Mouse (Mus musculus): Measurements from ENCODE around the gene Alg5. TPM values are rescaled to one million over a fixed set of nuclear protein-coding genes. Genes with fewer than 3 reads are reported as not detected.
A peak's percentile ranks its signal among the peaks of the same experiment; 100 is the strongest.

Alg5 gene
- polyA plus RNA-seq, 1 experiment from 2014 or later: 55.5 TPM

DNA sequence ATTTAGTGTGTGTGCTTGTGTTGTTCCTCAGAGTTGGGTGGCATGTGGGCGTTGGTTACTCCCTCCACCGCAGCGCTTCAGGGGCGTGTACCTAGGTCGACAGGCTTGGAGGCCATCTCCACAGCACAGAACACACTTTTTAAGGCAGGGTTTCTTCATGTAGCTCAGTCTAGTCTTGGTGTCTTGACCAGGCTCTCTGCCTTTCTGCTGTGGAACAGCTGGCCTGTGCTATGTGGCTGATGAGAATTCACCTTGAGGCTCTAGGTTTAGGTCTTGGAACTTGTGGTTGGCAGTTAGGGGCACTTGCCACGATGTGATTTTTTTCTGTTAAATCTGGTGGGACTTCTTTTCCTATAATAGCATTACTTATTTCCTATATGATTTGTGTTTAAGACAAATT, 21.1 kb upstream of the Alg5 start, which contains the start of gene Gm21958:
Gene Gm21958, minus strand, starts transcription at position 101 of the 400 bp plus-strand sequence.
- no peak within 1 kb of the TSS for H3K27ac ChIP-seq (replicated peaks; ENCODE audit: low read depth, low read length)
- no peak for ATAC-seq (ENCODE audit: low FRiP score, low TSS enrichment)
- peaks cover 87% of the 10 kb centered on the region for H3K36me3 ChIP-seq (ENCODE audit: control insufficient read depth, insufficient read depth, low read length)

DNA sequence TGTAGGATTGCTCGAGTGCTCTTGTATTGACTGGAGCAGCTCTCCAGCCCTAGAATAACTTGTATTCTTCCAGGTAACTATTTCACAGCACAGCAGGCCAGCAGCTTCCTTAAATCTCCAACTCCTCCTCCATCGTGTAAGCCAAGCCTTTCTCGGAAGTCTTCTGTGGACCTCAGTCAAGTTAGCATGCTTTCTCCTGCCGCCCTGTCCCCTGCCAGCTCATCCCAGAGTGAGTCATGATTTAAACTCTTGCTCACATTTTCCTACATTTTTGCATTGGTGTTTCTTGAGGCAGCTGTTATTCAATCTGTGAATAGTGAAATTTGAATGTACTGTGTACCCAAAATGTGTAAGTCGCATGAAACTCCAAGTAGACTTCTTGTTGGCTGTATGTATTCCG, 19.9 kb upstream of the Alg5 start:
- Histone ChIP-seq H3K9ac (replicated peaks; ENCODE audit: low read length) (no peak overlapping the region), H3K9me3 (ENCODE audit: control insufficient read depth, low read length) (no peaks in the 10 kb centered on the region), H3K27me3 (ENCODE audit: control insufficient read depth, insufficient read depth, low read length) (no peaks in the 10 kb centered on the region), H3K4me1 (ENCODE audit: control insufficient read depth, insufficient read depth, low read length) (no peaks in the 10 kb centered on the region), H3K27ac (replicated peaks; ENCODE audit: low read depth, low read length) (no peak overlapping the region), H3K4me3 (replicated peaks; ENCODE audit: low read depth, low read length) (no peak overlapping the region), H3K4me2 (ENCODE audit: low read length) (no peak overlapping the region), H3K36me3 (ENCODE audit: control insufficient read depth, insufficient read depth, low read length) (peaks cover 79% of the 10 kb centered on the region)
- 92% methylated on average over 6 of the region's 6 CpGs for WGBS
- ATAC-seq (ENCODE audit: low FRiP score, low TSS enrichment) (no peak), DNase-seq (no peak)

More for the DNA sequence above, 21.1 kb upstream of the Alg5 start, which contains the start of gene Gm21958:
- H3K4me2 ChIP-seq (ENCODE audit: low read length): no peak within 1 kb of the TSS
- no peaks in the 10 kb centered on the region for H3K27me3 ChIP-seq (ENCODE audit: control insufficient read depth, insufficient read depth, low read length)
- no peak for DNase-seq
- H3K4me1 ChIP-seq (ENCODE audit: control insufficient read depth, insufficient read depth, low read length): no peaks in the 10 kb centered on the region
- no peak within 1 kb of the TSS for H3K4me3 ChIP-seq (replicated peaks; ENCODE audit: low read depth, low read length)
- no peaks in the 10 kb centered on the region for H3K9me3 ChIP-seq (ENCODE audit: control insufficient read depth, low read length)
- 96% methylated on average over 6 of the region's 6 CpGs for WGBS
- H3K9ac ChIP-seq (replicated peaks; ENCODE audit: low read length): no peak within 1 kb of the TSS

DNA sequence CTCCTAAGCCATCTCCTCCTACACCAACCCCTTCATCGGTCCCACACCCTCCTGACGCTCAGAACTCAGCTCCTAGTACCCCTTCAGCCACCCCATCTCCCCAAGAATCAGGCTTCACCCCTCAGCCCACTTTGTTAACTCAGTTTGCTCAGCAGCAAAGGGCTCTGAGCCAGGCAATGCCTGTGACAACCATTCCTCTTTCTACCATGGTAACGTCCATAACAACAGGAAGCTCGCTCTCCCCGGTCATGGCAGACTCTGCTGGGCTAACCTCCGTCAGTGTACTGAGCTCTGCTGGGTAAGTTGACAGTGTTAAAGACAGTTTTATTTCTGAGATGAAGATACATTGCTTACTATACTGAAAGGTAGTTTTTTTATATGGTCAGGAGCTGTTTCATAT, 18.0 kb upstream of the Alg5 start:
- no peaks in the 10 kb centered on the region for H3K9me3 ChIP-seq (ENCODE audit: control insufficient read depth, low read length)
- H3K27me3 ChIP-seq (ENCODE audit: control insufficient read depth, insufficient read depth, low read length): no peaks in the 10 kb centered on the region
- H3K36me3 ChIP-seq (ENCODE audit: control insufficient read depth, insufficient read depth, low read length): peaks cover 79% of the 10 kb centered on the region
- H3K27ac ChIP-seq (replicated peaks; ENCODE audit: low read depth, low read length): no peak overlapping the region
- H3K4me2 ChIP-seq (ENCODE audit: low read length): no peak overlapping the region
- H3K4me1 ChIP-seq (ENCODE audit: control insufficient read depth, insufficient read depth, low read length): no peaks in the 10 kb centered on the region
- no peak overlapping the region for H3K4me3 ChIP-seq (replicated peaks; ENCODE audit: low read depth, low read length)
- no peak for ATAC-seq (ENCODE audit: low FRiP score, low TSS enrichment)
- no peak overlapping the region for H3K9ac ChIP-seq (replicated peaks; ENCODE audit: low read length)
- WGBS: 79% methylated on average over 6 of the region's 6 CpGs
- DNase-seq: peak; percentile 4

DNA sequence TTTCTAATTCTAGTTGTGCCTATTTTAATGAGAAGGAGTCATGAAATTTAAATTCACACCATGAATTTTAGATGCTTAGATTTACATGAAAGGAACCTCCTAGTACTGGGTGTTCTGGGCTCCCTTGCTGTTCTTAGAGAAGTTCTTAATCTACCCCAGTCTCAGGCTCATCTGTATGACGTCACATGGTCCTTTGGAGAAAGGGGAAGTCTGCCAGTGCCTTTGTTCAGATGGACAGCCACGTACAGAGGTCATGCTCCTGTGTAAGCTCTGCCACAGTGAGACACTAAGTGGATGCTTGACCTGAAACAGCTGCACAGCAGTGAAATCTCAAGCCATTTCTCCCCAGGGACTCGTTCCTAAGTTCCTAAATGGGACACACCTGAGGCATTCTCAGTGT, 16.4 kb upstream of the Alg5 start:
- WGBS: 52% methylated on average over 3 of the region's 3 CpGs

DNA sequence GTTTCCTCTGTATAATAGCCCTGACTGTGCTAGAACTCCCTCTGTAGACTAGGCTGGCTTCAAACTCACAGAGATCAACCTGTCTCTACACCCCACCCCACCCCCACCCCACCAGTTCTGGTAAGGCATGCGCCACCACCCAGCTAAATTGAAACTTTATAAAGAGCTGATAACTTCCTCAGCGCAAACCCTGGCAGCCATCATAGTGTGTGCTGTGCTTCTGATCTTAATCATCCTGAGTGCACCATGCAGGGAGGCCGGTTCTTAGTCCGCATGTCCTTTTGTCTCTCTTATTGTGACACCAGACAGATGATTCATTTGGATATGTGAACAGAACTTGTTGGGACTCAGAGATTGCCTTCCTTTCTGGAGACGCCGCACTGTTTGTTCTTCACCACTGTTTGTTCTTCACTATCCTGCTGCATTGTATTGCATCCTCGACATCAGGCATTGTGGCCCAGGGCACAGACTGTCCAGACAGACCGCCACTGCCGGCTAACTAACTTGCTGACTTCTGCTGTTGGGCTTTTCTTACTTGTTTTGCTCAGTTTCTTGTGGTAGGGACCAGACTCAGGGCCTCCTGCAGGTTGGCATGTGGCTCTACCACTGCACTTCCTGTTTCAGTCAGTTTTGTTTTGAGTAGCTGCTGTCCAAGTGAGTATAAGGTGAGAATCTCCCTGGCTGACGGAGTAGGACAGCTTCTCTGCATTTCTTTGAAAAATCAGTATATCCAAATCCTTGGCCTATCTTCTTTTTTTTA, 11.4 kb upstream of the Alg5 start:
- Histone ChIP-seq H3K36me3 (ENCODE audit: control insufficient read depth, insufficient read depth, low read length) (peaks cover 65% of the 10 kb centered on the region), H3K4me3 (replicated peaks; ENCODE audit: low read depth, low read length) (no peak overlapping the region), H3K9ac (replicated peaks; ENCODE audit: low read length) (no peak overlapping the region), H3K27me3 (ENCODE audit: control insufficient read depth, insufficient read depth, low read length) (no peaks in the 10 kb centered on the region), H3K27ac (replicated peaks; ENCODE audit: low read depth, low read length) (no peak overlapping the region), H3K4me2 (ENCODE audit: low read length) (no peak overlapping the region), H3K9me3 (ENCODE audit: control insufficient read depth, low read length) (no peaks in the 10 kb centered on the region), H3K4me1 (ENCODE audit: control insufficient read depth, insufficient read depth, low read length) (no peaks in the 10 kb centered on the region)
- ATAC-seq (ENCODE audit: low FRiP score, low TSS enrichment): no peak
- WGBS: 88% methylated on average over 10 of the region's 10 CpGs
- DNase-seq: no peak

More for the DNA sequence above, 16.4 kb upstream of the Alg5 start:
- no peaks in the 10 kb centered on the region for H3K27me3 ChIP-seq (ENCODE audit: control insufficient read depth, insufficient read depth, low read length)
- H3K36me3 ChIP-seq (ENCODE audit: control insufficient read depth, insufficient read depth, low read length): peaks cover 79% of the 10 kb centered on the region
- H3K4me3 ChIP-seq (replicated peaks; ENCODE audit: low read depth, low read length): no peak overlapping the region
- DNase-seq: no peak
- no peak overlapping the region for H3K27ac ChIP-seq (replicated peaks; ENCODE audit: low read depth, low read length)
- no peaks in the 10 kb centered on the region for H3K4me1 ChIP-seq (ENCODE audit: control insufficient read depth, insufficient read depth, low read length)
- no peaks in the 10 kb centered on the region for H3K9me3 ChIP-seq (ENCODE audit: control insufficient read depth, low read length)
- H3K9ac ChIP-seq (replicated peaks; ENCODE audit: low read length): no peak overlapping the region
- no peak for ATAC-seq (ENCODE audit: low FRiP score, low TSS enrichment)
- no peak overlapping the region for H3K4me2 ChIP-seq (ENCODE audit: low read length)

DNA sequence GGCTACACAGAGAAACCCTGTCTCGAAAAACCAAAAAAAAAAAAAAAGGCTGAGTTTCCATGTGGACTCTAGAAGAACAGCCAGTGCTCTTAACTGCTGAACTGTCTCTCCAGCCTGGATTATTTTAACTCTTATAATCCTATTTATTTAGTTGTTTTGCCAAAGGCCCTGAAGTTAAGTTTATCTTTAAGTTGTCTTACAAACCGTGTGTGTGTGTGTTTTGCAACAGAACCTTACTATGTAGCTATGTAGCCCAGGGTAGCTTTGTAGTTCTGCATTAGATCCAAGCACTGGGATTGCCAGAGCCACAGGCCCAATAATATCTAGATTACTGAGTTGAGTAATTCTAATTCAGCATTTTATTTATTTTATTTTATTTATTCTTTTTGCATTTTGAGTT, 10.0 kb upstream of the Alg5 start:
- H3K27ac ChIP-seq (replicated peaks; ENCODE audit: low read depth, low read length): no peak overlapping the region
- 86% methylated on average over 2 of the region's 2 CpGs for WGBS
- no peak overlapping the region for H3K4me3 ChIP-seq (replicated peaks; ENCODE audit: low read depth, low read length)
- no peak overlapping the region for H3K9ac ChIP-seq (replicated peaks; ENCODE audit: low read length)
- H3K27me3 ChIP-seq (ENCODE audit: control insufficient read depth, insufficient read depth, low read length): no peaks in the 10 kb centered on the region
- peaks cover 73% of the 10 kb centered on the region for H3K36me3 ChIP-seq (ENCODE audit: control insufficient read depth, insufficient read depth, low read length)
- H3K4me2 ChIP-seq (ENCODE audit: low read length): no peak overlapping the region
- ATAC-seq (ENCODE audit: low FRiP score, low TSS enrichment) (no peak), DNase-seq (no peak)
- no peaks in the 10 kb centered on the region for H3K4me1 ChIP-seq (ENCODE audit: control insufficient read depth, insufficient read depth, low read length)
- no peaks in the 10 kb centered on the region for H3K9me3 ChIP-seq (ENCODE audit: control insufficient read depth, low read length)

DNA sequence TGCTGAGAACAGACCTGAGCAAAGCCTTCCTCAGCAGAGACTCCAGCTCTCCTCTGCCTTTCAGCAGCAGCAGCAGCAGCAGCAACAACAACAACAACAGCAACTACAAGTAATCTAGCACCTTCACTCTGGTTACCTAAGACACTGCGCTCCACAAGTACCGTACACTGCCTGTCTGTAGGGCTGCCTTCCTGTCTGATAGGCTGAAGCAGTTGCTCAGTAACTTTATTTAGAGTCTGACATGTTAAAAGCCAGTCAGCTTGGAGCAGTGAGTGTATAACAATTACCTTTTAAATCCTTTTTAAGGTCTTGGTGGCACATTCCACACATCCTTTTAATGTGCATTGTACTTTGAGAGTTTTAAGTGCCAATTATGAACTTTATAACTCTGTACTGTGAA, 7.8 kb upstream of the Alg5 start:
- 100% methylated on average over 2 of the region's 2 CpGs for WGBS
- Histone ChIP-seq H3K9me3 (ENCODE audit: control insufficient read depth, low read length) (no peaks in the 10 kb centered on the region), H3K27me3 (ENCODE audit: control insufficient read depth, insufficient read depth, low read length) (no peaks in the 10 kb centered on the region), H3K4me3 (replicated peaks; ENCODE audit: low read depth, low read length) (no peak overlapping the region), H3K27ac (replicated peaks; ENCODE audit: low read depth, low read length) (no peak overlapping the region), H3K9ac (replicated peaks; ENCODE audit: low read length) (no peak overlapping the region), H3K36me3 (ENCODE audit: control insufficient read depth, insufficient read depth, low read length) (peaks cover 70% of the 10 kb centered on the region), H3K4me1 (ENCODE audit: control insufficient read depth, insufficient read depth, low read length) (no peaks in the 10 kb centered on the region), H3K4me2 (ENCODE audit: low read length) (no peak overlapping the region)
- DNase-seq (no peak), ATAC-seq (ENCODE audit: low FRiP score, low TSS enrichment) (no peak)

DNA sequence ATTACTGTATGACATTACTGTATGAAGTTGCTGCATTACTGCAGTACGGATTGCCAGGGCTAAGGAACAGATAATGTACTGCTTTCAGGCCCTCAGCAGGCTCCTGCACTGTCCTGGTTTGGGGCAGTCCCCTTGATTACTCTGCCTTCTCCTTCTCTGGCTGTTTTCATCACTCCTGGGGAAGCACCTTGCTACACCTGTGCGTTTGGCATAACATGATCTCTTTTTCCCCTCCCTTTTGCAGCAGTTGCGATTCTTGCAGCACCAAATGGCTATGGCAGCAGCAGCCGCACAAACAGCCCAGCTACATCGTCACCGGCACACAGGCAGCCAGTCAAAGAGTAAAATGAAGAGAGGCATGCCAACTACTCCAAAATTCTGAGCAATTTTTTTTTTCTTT, 7.2 kb upstream of the Alg5 start:
- no peak for DNase-seq
- Histone ChIP-seq H3K9me3 (ENCODE audit: control insufficient read depth, low read length) (no peaks in the 10 kb centered on the region), H3K4me2 (ENCODE audit: low read length) (no peak overlapping the region), H3K27ac (replicated peaks; ENCODE audit: low read depth, low read length) (no peak overlapping the region), H3K27me3 (ENCODE audit: control insufficient read depth, insufficient read depth, low read length) (no peaks in the 10 kb centered on the region), H3K4me1 (ENCODE audit: control insufficient read depth, insufficient read depth, low read length) (no peaks in the 10 kb centered on the region), H3K36me3 (ENCODE audit: control insufficient read depth, insufficient read depth, low read length) (peaks cover 70% of the 10 kb centered on the region), H3K4me3 (replicated peaks; ENCODE audit: low read depth, low read length) (no peak overlapping the region), H3K9ac (replicated peaks; ENCODE audit: low read length) (no peak overlapping the region)
- ATAC-seq (ENCODE audit: low FRiP score, low TSS enrichment): no peak
- WGBS: 93% methylated on average over 6 of the region's 6 CpGs

DNA sequence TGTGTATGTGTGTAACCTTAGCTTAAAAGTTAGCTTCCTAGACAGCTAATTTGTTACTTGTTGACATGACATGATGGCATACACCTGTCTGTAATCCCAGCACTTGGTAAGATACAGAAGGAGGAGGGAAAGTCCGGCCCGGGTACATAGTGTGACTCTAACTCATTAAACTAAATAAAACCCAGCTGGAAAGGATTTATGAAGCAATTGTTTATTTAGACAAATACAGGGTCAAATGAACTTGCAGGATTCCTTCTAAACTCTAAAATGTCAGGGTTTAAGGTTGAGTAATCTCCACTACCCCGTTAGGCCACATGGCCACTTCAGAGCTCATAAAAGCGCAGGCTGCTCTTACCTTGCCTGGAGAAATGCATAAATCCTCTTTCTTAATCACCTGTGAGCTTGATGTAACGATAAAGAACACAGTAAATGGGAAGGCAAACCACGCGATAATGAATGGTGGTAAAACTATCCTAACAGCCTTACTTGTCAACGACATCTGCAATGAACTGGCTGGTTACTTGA, 3.7 kb upstream of the Alg5 start:
- peaks cover 54% of the 10 kb centered on the region for H3K36me3 ChIP-seq (ENCODE audit: control insufficient read depth, insufficient read depth, low read length)
- no peak overlapping the region for H3K4me3 ChIP-seq (replicated peaks; ENCODE audit: low read depth, low read length)
- H3K27me3 ChIP-seq (ENCODE audit: control insufficient read depth, insufficient read depth, low read length): no peaks in the 10 kb centered on the region
- 93% methylated on average over 8 of the region's 8 CpGs for WGBS
- H3K4me1 ChIP-seq (ENCODE audit: control insufficient read depth, insufficient read depth, low read length): peaks cover 6% of the 10 kb centered on the region; the same call in 1 of the 2 replicates
- no peak overlapping the region for H3K27ac ChIP-seq (replicated peaks; ENCODE audit: low read depth, low read length)
- ATAC-seq (ENCODE audit: low FRiP score, low TSS enrichment): no peak
- H3K9ac ChIP-seq (replicated peaks; ENCODE audit: low read length): no peak overlapping the region
- H3K4me2 ChIP-seq (ENCODE audit: low read length): no peak overlapping the region
- DNase-seq: no peak
- no peaks in the 10 kb centered on the region for H3K9me3 ChIP-seq (ENCODE audit: control insufficient read depth, low read length)
